Mouse (Mus musculus): ENCODE measurements around the gene Rsg1. TPM values are rescaled to one million over a fixed set of nuclear protein-coding genes. Genes with fewer than 3 reads are reported as not detected.

The Rsg1 gene
- 1 to 10 TPM; 1.7 to 6.1 (median 3.3) TPM for polyA plus RNA-seq (2017; shearing (Covaris generic))

DNA sequence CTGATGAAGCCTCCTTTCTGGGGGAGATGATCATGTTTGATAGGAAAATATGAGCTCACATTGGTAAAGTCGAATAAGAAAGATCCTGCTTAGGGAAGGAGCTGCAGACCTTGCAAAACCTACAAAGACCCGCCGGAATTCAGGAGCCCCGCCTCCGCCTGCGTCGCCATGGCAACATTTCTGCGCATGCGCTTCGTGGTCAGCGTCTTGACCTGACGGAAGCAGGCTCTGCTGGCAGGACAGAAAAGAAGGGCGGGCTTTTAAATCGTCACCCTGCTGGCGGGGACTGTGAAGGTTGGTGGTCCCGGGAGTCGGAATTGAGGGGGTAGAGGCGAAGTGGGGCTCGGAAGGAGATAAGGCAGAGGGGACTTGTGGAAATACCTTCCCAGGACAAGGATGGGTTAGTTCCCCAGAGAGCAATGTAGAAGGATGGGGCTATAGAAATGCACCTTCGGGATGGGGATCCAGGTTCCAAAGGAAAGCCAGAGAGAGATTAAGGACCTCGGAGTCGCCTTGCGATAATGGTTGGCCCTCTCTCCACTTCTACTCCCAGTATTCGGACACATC is at the start of gene Rsg1:
Gene Rsg1 (plus strand): TSS at position 187 of the 567 bp plus-strand sequence.
- peak; percentile 41 for ATAC-seq

DNA sequence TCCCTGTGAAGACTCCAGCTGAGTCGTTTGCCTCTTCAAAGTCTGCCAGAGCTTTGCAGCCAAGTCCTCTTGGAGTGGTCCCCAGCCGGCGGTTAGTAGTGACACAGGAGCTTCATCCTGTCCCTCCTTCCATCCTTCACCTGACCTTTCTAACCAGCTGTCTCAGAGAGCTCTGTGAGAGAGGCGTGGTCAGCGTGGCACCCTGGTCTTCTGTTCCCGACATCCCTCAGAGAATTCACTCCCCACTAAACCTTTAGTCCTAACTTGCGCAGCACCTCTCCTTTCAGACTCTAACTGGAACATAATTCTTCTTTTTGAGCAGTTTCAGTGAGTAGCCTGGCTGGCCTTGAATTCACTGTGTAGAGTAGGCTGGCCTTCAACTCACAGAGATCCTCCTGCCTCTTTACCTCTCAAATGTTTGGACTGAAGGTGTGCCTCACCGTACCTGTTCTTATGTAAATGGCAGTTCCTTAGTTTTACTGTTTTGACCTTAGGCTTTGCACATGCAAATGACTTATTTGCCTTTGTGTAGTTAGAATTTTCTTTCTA is 47.9 kb upstream of the Rsg1 start:
- ATAC-seq, result no peak

DNA sequence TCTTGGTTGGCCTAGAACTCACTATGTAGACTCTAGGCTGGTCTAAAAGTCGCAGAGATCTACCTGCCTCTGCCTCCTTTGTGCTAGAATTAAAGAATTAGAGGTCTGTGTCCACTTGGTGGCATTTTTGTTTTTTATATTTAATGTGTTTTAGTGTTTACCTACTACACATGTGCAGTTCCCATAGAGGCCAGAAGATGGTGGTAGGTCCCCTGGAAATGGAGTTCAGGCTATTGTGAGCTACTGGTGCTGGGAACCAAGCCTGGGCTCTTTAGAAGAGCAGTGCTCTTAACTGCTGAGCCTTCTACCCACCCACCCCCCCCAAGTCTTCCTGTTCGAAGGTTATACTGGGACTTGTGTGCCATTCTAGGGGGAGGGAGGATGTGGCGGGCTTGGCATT is 46.6 kb upstream of the Rsg1 start:
- no peak for ATAC-seq

DNA sequence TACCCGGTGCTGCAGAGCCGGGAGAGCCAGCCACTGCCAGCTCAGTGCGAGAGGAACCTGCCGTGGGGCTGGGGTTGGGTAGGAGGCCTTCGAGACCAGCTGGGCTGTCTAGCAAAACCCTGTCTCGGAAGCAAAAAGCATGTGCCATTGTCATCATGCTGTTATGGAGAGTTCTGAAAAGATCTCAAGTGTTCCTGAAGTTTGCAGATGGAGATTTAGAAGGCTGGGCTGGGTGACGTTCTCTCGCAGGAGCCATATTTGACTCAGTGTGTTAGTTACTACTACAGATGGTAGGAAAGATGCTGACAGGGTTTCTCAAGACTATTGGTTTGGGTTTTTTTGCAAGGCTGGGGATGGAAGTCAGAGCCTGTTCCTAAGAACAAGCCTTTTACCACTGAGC is 41.6 kb upstream of the Rsg1 start:
- ATAC-seq, result no peak

DNA sequence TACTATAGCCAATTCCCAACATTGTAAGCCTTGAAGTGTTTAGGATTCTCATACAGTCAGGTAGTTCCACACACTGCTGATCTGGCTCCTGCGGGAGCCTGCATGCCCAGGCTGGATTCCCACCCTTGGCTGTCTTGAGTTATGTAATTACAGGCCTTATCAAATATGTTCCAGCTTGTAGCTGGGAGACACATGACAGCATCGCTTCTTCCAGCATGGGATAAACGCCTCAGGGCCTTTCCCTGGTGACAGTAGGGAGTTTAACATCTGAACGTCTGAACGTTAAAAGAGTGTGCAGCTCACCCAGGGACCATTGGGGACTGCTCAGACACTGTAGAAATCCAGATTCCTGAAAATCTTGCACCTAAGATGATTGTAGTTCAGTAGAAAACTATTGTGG is 38.0 kb upstream of the Rsg1 start:
- no peak for ATAC-seq

DNA sequence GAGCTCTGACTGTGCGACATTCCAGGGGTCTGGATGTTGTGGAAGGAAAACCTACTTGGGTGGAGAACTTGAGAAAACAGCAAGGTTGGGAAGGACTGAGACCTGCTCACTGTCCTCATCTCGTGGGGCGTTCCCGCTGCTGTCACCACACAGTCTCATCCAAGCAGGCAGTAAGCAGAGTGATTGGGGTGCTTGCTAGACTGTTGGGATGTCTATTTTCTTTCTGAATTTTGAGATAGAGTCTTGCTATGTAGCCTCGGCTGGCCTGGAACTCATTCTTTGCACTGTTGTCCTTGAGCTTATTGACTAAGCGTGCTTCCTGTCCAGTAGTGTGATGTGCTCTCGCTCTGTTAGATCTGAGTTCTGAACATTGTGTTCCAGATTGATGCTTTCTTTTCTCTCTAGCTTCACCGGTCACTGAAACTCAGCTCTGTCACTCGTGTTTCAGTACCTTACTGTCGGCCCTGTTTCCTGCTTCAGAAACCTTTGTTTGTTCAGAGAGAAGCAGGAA is 37.4 kb upstream of the Rsg1 start:
- ATAC-seq, result no peak

DNA sequence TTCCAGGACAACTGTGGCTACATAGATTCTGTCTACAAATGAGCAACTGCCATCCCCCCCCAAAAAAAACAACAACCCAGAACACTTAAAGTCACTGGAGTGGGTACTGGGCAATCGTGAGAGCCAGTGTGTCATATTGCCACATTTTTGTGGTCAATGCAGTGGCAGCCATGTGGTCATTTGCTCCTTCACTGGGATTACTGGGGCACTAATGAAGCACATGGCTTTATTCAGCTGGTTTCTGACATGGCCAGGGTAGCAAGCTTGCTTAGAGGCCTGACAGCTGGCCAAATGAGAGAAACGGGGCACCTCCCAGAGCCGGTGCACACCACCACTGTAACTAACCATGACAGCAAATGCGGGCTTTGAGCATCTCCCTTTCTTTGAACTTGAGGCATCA is 35.3 kb upstream of the Rsg1 start:
- no peak for ATAC-seq

DNA sequence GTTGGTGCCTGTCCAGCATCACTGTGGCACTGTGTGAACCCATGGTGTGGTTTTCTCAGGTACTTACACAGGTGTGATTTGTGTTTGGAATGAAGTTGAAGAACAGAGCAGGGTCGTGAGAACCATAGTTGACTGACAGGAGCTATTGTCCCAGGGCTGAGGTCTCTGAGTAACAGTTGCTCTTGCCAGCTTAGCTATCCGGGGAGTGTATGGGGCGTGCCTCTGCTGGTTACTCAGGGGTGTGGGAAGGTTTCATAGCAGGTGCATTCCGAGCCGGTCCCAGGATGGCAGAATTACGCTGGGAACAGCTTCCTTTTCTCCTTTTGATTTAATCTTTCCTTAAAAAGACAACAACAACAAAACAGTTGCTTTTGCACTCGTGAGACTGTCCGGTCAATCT is 32.9 kb upstream of the Rsg1 start:
- ATAC-seq, result no peak

DNA sequence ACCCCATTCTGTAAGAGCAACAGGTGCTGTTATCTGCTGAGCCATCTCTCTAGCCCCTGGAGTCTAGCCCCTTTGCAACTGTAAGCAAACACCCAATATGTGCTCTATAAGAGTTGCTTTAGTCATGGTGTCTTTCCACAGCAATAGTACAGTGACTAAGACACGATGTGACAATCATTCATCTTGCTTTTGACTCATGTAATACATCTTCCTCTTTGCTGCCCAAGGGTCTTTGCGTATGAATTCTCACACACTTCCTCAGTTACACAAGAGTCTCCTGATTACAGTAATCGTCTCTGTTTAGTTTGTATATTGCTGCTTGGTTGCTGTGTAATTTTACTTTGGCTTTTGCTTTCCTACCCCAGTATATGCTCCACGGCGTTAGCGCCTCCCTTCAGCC is 31.8 kb upstream of the Rsg1 start:
- ATAC-seq, result no peak

DNA sequence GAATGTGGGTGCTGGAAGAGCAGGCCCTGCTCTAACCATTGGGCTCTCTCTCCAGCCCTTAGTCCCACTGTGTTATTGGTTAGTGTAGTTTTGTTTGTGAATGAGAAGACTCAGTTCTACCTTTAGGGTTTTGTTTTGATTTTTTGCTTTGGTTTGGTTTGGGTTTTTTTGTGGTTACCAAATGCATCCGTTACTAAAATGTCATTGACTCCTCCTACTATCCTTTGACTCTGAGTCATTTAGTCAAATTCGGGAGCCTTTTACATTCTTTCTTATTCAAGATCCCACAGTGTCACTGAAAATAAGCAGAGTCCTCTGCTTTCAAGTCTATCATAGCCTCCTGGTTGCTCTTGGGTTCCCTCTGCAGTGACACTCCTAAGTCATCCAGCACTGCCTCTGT is 29.8 kb upstream of the Rsg1 start:
- ATAC-seq, result peak; percentile 86

DNA sequence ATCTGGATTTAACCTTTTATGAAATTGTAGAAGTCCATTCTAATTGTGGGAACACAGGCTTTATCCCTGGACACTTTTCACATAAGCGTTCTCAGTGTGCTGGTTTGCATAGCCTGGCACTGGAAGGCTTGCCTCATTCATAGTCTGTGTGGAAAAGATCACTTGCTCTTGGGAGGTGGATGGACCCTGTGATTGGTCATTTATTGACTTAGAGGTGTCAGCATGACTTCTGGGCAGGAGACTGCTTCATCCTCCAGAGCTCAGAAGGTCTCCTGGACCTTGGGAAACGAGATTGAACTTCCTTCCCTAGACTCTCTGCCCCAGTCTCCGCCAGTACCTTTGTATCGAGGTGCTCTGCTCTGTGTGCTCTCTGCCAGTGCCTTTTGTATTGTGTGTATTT is 29.3 kb upstream of the Rsg1 start:
- ATAC-seq, result no peak

DNA sequence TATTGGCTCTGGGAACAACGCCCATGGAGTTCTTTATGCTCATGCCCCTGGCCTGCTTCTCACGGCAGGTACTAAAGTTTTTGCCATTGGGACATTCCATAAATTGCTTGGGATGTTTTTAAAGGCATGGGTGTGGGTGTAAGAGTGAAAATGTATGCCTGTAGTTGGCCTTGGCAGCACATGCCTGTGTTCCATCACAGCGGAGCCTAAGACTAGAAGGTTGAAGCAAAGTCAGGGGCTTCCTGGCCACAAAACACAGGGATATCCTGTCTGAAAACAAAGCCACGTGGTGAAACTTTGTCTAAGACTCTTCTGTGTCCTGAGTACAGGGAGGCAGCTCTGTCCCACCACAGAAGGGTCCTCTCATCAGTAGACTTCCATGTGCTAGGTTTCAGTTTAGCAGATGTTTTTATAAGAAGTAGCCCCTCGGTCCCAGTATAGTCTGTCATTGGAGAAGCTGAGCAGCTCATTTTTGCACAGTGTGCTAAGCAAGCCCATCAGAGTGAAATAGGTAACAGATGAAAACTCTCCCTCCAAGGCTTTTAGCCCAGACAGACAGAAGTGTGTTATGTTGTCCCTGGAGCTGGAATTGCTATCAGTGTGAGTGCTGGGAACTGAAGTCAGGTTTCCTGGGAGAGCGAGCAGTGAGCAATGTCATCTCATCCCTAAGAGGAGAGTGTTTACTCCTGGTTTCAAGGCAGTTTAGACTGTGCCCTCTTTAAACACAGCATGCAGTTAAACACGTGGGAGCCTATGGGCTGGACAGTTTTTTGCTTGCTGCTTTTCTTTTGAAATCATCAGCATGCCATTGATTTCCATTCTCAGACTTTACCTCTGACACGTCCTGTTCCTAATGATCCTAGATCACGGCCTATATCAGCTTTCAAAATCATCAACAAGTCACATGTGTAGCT is 26.6 kb upstream of the Rsg1 start:
- no peak for ATAC-seq

DNA sequence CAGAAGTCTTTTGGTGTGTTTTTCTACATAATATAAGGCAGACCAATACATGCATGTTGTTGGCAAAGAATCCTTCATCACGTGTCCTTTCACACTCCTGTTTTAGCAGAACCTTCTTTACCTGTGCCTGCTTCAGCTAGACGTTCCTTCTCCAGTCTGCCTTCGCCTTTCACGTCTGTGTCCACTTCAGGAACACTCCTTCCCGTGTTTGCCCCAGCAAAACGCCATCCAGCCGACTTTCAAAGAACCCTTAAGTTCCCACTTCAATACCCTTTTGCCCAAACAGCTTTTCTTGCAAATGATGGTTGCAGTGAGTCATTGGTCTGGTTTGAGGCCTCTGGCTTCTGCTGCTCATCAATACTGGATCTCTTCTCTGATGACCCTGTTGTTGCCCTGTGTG is 22.5 kb upstream of the Rsg1 start:
- ATAC-seq, result no peak

DNA sequence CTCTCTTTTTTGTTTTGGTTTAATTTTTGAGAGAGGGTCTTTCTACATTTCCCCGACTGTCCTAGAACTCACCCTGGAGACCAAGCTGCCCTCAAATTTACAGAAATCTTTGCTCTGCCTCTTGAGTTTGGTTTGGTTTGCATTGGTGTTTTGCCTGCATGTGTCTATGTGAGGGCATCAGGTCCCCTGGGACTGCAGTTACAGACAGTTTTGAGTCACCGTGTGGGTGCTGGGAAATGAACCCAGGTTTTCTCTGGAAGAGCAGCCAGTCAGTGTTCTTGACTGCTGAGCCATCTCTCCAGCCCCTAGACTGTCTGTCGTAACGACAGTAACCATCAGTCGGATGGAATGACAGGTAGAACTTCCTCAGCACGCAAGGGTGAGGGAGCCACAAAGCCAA is 19.2 kb upstream of the Rsg1 start:
- ATAC-seq, result no peak

DNA sequence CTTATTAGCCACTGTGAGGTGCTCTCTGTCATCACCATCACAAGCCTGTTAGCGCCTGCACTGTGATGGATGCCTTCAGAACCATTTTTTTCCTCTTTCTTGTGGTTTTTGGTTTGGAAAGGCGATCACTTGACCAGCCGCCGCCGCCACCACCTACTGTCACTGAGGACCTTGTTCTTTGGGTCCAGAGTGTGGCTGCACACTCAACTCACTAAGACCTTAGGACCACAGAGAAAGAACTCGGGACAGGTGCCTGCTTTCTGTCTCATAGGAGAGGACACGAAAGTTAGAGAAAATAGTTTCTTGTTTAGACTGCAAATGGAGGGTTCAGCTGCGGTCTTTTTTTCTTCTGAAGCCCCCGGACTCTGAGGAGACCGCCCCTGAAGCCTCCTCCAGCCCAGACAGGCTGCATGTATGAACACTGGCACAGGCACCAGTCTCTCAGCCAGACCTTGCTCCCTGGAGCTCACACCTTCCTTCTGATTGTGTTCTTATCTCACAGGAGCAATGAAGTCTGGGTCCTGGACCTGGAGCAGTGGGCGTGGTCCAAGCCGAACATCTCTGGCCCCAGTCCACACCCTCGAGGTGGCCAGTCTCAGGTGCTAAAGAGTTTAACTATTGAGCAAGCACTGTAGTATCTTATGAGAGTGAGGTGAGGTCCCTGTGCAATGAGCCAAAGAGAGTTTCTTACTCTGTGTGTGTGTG is 16.6 kb upstream of the Rsg1 start:
- no peak for ATAC-seq

DNA sequence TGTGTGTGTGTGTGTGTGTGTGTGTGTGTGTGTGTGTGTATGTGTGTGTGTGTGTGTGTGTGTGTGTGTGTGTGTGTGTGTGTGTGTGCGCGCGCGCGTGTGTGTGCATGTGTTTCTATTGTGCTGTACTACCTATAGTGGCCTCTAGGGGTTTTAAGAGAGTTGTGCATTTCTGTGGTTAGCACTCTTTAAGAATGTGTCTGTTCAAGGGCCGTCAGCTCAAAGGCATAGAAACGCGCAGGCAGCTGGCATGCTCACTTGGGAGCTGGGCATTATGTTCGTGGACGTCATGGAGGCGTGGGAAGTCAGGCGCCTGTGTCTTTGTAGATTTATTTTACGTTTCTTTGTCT is 16.1 kb upstream of the Rsg1 start:
- ATAC-seq, result no peak

DNA sequence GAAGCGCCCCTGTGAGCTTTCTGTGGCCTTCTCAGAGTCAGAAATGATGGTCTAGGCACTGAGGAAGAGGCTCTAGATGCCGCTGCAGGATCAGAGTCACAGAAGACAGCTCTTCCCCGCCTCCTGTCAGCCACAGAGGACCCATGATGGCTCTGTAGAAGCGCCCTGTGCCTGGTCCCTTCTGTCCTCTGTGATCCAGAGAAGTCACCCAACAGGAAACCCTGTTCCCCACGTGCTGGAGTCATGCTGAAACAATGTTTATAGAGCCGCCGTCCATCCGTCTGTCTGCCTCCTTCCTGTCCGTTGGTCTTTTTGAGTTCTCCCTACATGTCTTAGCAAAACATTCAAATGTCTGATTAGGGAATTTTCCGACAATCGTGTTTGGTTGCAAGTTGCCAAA is 12.8 kb upstream of the Rsg1 start:
- ATAC-seq, result no peak

DNA sequence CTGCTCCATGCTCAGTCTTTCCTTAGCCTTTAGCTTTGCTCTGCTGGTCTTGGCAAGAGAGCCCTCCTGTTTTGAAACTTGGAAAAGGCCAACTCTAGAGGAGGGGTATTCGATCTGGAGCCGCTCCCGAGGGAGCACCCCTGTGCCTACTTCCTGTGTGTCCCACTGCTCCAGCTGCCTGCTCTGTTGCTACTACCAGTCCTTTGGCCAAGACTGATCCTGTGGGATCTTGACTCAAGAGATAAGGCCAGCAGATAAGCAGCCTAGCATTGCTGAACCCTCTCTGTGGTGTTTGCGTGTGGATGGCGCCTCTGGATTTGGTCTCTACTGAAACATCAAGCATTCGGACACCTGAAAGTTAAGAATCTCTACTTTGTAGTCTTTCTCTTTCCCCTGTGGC is 11.6 kb upstream of the Rsg1 start:
- no peak for ATAC-seq

DNA sequence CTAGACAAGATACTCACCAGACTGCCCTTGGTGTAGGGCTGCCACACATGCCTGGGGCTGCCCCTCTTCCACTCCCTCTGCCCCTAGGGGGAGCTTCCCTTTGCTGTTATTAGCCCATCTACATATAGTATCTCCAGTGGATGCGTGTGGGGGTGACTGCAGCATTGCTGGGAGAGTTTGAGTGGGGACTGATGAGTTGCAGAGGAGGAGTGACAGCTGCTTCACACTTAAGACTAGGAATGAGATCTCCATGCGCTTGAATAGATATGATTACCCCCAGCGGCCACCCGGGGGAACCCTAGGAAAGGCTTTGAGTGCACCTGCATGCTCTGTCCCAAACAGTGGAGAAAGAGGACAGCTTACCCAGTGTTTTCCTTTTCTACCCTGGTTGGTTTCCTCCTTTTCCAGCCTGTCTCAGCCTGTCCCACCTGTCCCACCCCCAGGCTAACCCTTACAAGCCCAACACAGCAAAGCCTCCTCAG is 9.1 kb upstream of the Rsg1 start:
- ATAC-seq, result no peak

DNA sequence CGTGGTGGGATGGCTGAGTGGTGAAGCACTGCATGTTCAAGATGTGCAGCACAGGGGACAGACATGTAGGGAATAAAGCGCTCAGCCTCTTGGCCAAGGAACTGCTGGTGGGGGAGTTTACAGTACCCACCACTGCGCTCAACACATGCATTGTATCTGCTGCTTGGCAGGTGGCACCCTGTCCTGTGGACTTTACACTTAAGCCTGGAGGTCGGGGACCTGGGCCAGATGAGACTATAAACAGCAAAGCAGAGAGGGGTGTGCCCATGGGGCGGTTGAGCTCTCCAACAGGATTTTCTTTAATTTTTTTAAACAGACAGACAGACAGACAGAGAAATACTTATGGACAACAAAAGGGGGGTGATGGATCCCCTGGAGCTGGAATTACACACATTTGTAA is 6.7 kb upstream of the Rsg1 start:
- ATAC-seq, result no peak

DNA sequence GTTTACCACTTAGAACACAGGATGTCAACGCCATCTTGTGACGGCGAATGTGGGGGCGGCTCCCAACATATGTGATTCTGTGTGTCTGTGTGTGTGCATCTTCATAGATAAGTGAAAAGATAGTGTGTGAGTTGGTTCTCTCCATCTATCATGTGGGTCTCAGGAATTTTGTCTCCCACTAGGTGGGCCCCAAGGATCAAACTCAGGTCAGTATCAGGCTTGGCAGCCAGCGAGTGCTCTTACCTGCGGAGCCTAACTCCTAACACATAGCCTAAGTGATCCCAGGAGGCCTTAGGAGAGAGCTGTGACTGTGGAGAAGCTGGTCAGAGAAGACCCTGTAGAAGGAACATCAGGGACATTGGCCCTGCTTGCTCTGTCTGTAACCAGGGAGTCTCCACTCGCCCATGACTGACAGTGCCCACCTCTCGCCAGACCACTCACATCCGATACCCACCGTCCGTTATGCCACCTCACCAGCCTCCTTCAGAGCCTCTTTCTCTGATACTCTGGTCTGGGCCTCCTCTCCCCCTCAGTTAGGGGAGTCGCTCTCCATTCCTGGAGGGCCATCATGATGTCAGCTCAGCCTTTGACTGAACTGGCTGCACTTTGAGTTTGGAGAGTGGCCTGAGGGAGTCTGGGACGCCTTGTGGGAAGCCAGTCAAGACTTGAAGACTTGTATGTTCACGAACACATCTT is 3.1 kb upstream of the Rsg1 start:
- ATAC-seq, result peak; percentile 75

DNA sequence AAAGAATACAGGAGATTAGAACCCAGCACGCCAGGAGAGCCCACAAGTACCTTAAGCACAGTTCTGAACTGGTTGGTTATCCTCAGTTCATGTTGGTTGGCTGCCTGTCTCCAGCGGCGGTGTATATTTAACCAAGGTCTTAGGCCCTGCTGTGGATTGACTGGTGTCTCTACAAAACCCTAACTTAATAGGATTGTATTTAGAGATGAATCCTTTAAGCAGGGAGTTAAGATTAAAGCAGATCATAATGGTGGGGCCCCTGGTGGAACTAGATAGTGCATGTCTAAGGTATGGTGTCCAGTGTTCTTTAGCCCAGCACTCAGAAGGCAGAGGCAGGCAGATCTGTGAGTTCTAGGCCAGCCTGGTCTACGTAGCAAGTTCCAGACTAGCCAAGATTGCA is 2.1 kb upstream of the Rsg1 start:
- ATAC-seq, result no peak

DNA sequence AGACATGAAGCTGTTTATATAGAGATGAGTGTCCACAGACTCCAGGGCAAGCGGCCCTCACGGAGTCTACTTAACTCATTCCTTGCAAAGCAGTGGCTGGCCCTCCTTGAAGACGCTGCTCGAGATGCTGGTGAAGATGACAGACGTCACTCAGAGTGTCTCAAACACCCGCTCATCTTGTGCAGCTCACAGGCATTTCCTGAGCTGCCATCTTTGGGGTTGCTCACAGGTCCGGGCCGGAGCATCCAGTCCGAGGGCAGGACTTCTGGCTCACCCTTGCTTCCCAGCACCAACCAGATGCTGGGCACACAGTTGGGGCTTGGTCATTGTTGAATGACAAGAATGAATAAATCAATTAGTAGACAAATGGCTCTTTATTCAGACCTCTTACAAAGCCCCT is 864 bp upstream of the Rsg1 start:
- no peak for ATAC-seq
